Mouse (Mus musculus): ENCODE results near the gene Ubash3a. TPM values are rescaled to one million over a fixed set of nuclear protein-coding genes. Genes with fewer than 3 reads are reported as not detected.

Gene Ubash3a
- polyA plus RNA-seq, 1 experiment from 2014 or later: 0.38 TPM

- no peak overlapping the region for H3K4me2 ChIP-seq
- H3K9me3 ChIP-seq: no peaks in the 10 kb centered on the region
- no peaks in the 10 kb centered on the region for H3K4me1 ChIP-seq (replicated peaks)
- H3K27ac ChIP-seq: no peak overlapping the region
- no peaks in the 10 kb centered on the region for H3K27me3 ChIP-seq
- ATAC-seq (ENCODE audit: low FRiP score): no peak
- H3K4me3 ChIP-seq: no peak overlapping the region
- WGBS: 61% methylated on average over 5 of the region's 5 CpGs
- no peak overlapping the region for H3K9ac ChIP-seq
- no peaks in the 10 kb centered on the region for H3K36me3 ChIP-seq
Measured at GRCm38 (mm10) chr17:31253951-31254350, 46.3 kb downstream of the Ubash3a start.

- Histone ChIP-seq H3K4me3 (no peak overlapping the region), H3K9me3 (no peaks in the 10 kb centered on the region), H3K4me1 (replicated peaks) (no peaks in the 10 kb centered on the region), H3K9ac (0 out of 2 replicates have a peak overlapping the region, but pooled peaks have one; percentile 2), H3K4me2 (peak overlapping the region; percentile 18; the same call in 1 of the 2 replicates), H3K36me3 (no peaks in the 10 kb centered on the region), H3K27ac (no peak overlapping the region), H3K27me3 (no peaks in the 10 kb centered on the region)
- peak; percentile 61; the same call in 1 of the 2 replicates for ATAC-seq (ENCODE audit: low FRiP score)
- WGBS: 11% methylated on average over 9 of the region's 9 CpGs
Measured at GRCm38 (mm10) chr17:31254463-31254931, 46.8 kb downstream of the Ubash3a start.

- no peak for ATAC-seq (ENCODE audit: low FRiP score)
- no peaks in the 10 kb centered on the region for H3K36me3 ChIP-seq
- H3K27me3 ChIP-seq: no peaks in the 10 kb centered on the region
- WGBS: 92% methylated on average over 1 of the region's 1 CpGs
- H3K4me2 ChIP-seq: no peak overlapping the region
- H3K4me1 ChIP-seq (replicated peaks): no peaks in the 10 kb centered on the region
- no peak overlapping the region for H3K9ac ChIP-seq
- H3K27ac ChIP-seq: no peak overlapping the region
- H3K4me3 ChIP-seq: no peak overlapping the region
- H3K9me3 ChIP-seq: no peaks in the 10 kb centered on the region
Measured at GRCm38 (mm10) chr17:31257149-31257548, 49.5 kb downstream of the Ubash3a start.

- Histone ChIP-seq H3K27me3 (no peaks in the 10 kb centered on the region), H3K4me2 (no peak overlapping the region), H3K9ac (no peak overlapping the region), H3K4me3 (no peak overlapping the region), H3K27ac (no peak overlapping the region), H3K9me3 (no peaks in the 10 kb centered on the region), H3K4me1 (replicated peaks) (no peaks in the 10 kb centered on the region), H3K36me3 (no peaks in the 10 kb centered on the region)
- 96% methylated on average over 12 of the region's 12 CpGs for WGBS
- ATAC-seq (ENCODE audit: low FRiP score): no peak
Measured at GRCm38 (mm10) chr17:31257898-31258297, 50.2 kb downstream of the Ubash3a start.

GRCm38 (mm10) chr17:31258310-31258865 is 50.7 kb downstream of the Ubash3a start:
- H3K36me3 ChIP-seq: no peaks in the 10 kb centered on the region

GRCm38 (mm10) chr17:31259145-31259544 is 51.5 kb downstream of the Ubash3a start:
- WGBS: 70% methylated on average over 4 of the region's 4 CpGs
- Histone ChIP-seq H3K9me3 (no peaks in the 10 kb centered on the region), H3K27me3 (no peaks in the 10 kb centered on the region), H3K27ac (no peak overlapping the region), H3K4me2 (no peak overlapping the region), H3K36me3 (no peaks in the 10 kb centered on the region), H3K9ac (no peak overlapping the region), H3K4me1 (replicated peaks) (no peaks in the 10 kb centered on the region), H3K4me3 (no peak overlapping the region)
- no peak for ATAC-seq (ENCODE audit: low FRiP score)

More at GRCm38 (mm10) chr17:31258310-31258865, 50.7 kb downstream of the Ubash3a start:
- Histone ChIP-seq H3K9me3 (no peaks in the 10 kb centered on the region), H3K4me3 (no peak overlapping the region), H3K4me1 (replicated peaks) (no peaks in the 10 kb centered on the region), H3K4me2 (no peak overlapping the region), H3K9ac (no peak overlapping the region), H3K27me3 (no peaks in the 10 kb centered on the region), H3K27ac (no peak overlapping the region)
- WGBS: 84% methylated on average over 9 of the region's 9 CpGs
- no peak for ATAC-seq (ENCODE audit: low FRiP score)

- no peak overlapping the region for H3K9ac ChIP-seq
- no peak overlapping the region for H3K4me3 ChIP-seq
- no peak overlapping the region for H3K27ac ChIP-seq
- WGBS: 72% methylated on average over 4 of the region's 4 CpGs
- H3K4me2 ChIP-seq: no peak overlapping the region
- no peaks in the 10 kb centered on the region for H3K36me3 ChIP-seq
- no peak for ATAC-seq (ENCODE audit: low FRiP score)
- no peaks in the 10 kb centered on the region for H3K27me3 ChIP-seq
- H3K4me1 ChIP-seq (replicated peaks): no peaks in the 10 kb centered on the region
- no peaks in the 10 kb centered on the region for H3K9me3 ChIP-seq
Measured at GRCm38 (mm10) chr17:31259825-31260224, 52.2 kb downstream of the Ubash3a start.

GRCm38 (mm10) chr17:31260430-31260829 is 52.8 kb downstream of the Ubash3a start:
- ATAC-seq (ENCODE audit: low FRiP score): no peak
- no peak overlapping the region for H3K27ac ChIP-seq
- no peak overlapping the region for H3K9ac ChIP-seq
- H3K4me3 ChIP-seq: no peak overlapping the region
- no peaks in the 10 kb centered on the region for H3K36me3 ChIP-seq
- 87% methylated on average over 7 of the region's 7 CpGs for WGBS
- H3K27me3 ChIP-seq: no peaks in the 10 kb centered on the region
- H3K4me2 ChIP-seq: no peak overlapping the region
- no peaks in the 10 kb centered on the region for H3K9me3 ChIP-seq
- H3K4me1 ChIP-seq (replicated peaks): no peaks in the 10 kb centered on the region

GRCm38 (mm10) chr17:31261352-31261751 is 53.7 kb downstream of the Ubash3a start:
- H3K4me1 ChIP-seq (replicated peaks): no peaks in the 10 kb centered on the region
- no peak overlapping the region for H3K9ac ChIP-seq
- no peak overlapping the region for H3K27ac ChIP-seq
- no peak for ATAC-seq (ENCODE audit: low FRiP score)
- no peaks in the 10 kb centered on the region for H3K9me3 ChIP-seq
- no peak overlapping the region for H3K4me2 ChIP-seq
- no peak overlapping the region for H3K4me3 ChIP-seq
- H3K36me3 ChIP-seq: no peaks in the 10 kb centered on the region
- 80% methylated on average over 6 of the region's 6 CpGs for WGBS
- H3K27me3 ChIP-seq: 0 out of 2 replicates have a peak, but pooled peaks cover 4% of the 10 kb centered on the region

GRCm38 (mm10) chr17:31262715-31263114 is 55.0 kb downstream of the Ubash3a start:
- Histone ChIP-seq H3K4me3 (no peak overlapping the region), H3K27ac (no peak overlapping the region), H3K4me2 (no peak overlapping the region), H3K9ac (no peak overlapping the region), H3K4me1 (replicated peaks) (no peaks in the 10 kb centered on the region), H3K27me3 (0 out of 2 replicates have a peak, but pooled peaks cover 4% of the 10 kb centered on the region), H3K9me3 (no peaks in the 10 kb centered on the region), H3K36me3 (no peaks in the 10 kb centered on the region)
- WGBS: 67% methylated on average over 5 of the region's 5 CpGs
- no peak for ATAC-seq (ENCODE audit: low FRiP score)

GRCm38 (mm10) chr17:31263770-31264169 is 56.1 kb downstream of the Ubash3a start:
- Histone ChIP-seq H3K4me3 (no peak overlapping the region), H3K9ac (no peak overlapping the region), H3K9me3 (no peaks in the 10 kb centered on the region), H3K27me3 (0 out of 2 replicates have a peak, but pooled peaks cover 4% of the 10 kb centered on the region), H3K4me1 (replicated peaks) (no peaks in the 10 kb centered on the region), H3K4me2 (no peak overlapping the region), H3K27ac (no peak overlapping the region), H3K36me3 (no peaks in the 10 kb centered on the region)
- 84% methylated on average over 5 of the region's 5 CpGs for WGBS
- ATAC-seq (ENCODE audit: low FRiP score): no peak

- 58% methylated on average over 6 of the region's 6 CpGs for WGBS
- H3K4me3 ChIP-seq: no peak overlapping the region
- no peaks in the 10 kb centered on the region for H3K9me3 ChIP-seq
- 0 out of 2 replicates have a peak, but pooled peaks cover 4% of the 10 kb centered on the region for H3K27me3 ChIP-seq
- ATAC-seq (ENCODE audit: low FRiP score): no peak
- H3K4me1 ChIP-seq (replicated peaks): no peaks in the 10 kb centered on the region
- no peak overlapping the region for H3K27ac ChIP-seq
- H3K9ac ChIP-seq: no peak overlapping the region
- H3K36me3 ChIP-seq: no peaks in the 10 kb centered on the region
- no peak overlapping the region for H3K4me2 ChIP-seq
Measured at GRCm38 (mm10) chr17:31264372-31264771, 56.7 kb downstream of the Ubash3a start.

GRCm38 (mm10) chr17:31265171-31265572 is 57.5 kb downstream of the Ubash3a start:
- Histone ChIP-seq H3K4me3 (no peak overlapping the region), H3K27me3 (0 out of 2 replicates have a peak, but pooled peaks cover 4% of the 10 kb centered on the region), H3K4me2 (no peak overlapping the region), H3K36me3 (no peaks in the 10 kb centered on the region), H3K9me3 (no peaks in the 10 kb centered on the region), H3K4me1 (replicated peaks) (no peaks in the 10 kb centered on the region), H3K9ac (no peak overlapping the region), H3K27ac (no peak overlapping the region)
- ATAC-seq (ENCODE audit: low FRiP score): no peak
- 21% methylated on average over 3 of the region's 3 CpGs for WGBS

Data from hindbrain, embryonic 13.5 days (tissue).